Mouse (Mus musculus) cerebellum, adult 9-11 months (tissue): ENCODE measurements at regions not wholly inside any gene's neighbourhood (a gene's known extent, or its start where the extent isn't known, plus 50 kb on each side); places are given as distances from the start of the nearest gene placed in this dataset.

Experiments
- DNase-seq: peaks from one replicate; pipeline ENCODE4 v3.0.0; 2022

DNA sequence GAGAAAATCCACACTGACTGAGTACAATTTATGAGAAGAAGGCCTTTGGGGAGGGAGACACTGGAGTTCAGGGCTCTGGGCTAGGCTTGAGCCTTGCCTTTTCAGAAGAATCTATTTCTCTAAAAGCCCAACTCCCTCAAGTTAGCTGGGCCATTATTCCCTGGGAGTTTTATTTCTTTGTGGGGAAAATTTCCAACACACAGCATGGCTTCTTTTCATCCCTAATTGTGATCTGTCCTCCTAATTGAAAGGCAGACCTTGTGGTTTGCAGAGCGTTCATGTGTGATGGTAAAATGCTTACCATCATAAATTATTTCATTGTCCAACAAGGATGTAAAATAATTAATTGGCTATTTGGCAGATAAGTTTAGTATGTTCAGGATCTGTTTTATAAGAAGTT, 204.1 kb downstream of the Tgfb2 start:
- DNase-seq: no peak

DNA sequence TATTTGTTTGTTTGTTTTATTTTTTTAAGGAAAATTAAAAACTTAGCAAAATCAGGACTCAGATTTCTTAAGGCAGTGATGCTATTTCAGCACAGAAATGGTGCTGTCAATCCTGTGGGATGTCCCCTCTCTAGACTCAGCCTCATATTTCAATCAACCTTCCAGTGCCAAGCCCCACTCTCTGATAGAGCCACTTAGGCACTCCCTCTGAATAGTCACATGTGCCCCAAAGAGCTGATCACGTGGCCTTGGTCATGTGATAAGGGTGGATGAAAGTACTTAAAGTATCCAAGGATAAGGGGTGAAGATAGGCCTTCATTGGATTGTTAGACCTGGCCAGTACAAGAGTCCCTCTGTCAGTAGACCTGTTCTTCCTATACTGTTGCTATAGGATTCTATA, 207.9 kb downstream of the Tgfb2 start:
- no peak for DNase-seq

DNA sequence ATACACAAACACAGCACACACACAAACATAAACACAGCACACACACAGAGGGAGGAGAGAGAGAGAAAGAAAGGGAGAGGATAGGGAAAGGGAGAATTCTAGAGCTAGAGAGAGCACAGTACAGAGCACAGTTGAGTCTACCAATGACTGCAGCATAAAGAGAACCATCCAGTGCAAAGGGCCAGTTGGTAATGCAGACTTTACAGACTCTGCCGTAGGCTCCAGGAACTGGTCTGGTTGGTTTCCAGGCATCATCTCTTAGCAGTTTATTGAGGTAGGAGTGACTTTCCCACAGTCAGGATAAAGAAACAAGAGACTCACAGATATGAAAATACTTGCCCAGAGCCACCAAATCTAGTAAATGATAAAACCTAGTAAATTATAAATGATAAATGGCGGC, 208.5 kb downstream of the Tgfb2 start:
- DNase-seq: no peak

DNA sequence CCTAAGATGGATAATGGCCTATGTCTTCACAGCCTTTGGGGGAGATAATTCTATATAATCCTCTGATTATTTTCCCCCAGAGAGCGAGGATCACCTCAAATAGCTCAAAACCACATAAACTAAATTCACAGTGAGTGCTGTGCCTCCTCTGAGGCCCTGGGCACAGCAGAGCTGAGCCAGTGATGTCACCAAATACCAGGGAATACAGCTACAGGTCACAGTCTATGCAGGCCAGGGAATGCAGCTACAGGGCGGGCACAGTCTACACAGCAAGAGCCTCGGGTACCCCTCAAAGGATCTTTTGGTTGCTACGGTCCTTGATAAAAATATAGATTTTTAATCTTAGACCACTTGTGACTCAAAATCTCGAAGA, 211.4 kb downstream of the Tgfb2 start:
- DNase-seq: no peak

DNA sequence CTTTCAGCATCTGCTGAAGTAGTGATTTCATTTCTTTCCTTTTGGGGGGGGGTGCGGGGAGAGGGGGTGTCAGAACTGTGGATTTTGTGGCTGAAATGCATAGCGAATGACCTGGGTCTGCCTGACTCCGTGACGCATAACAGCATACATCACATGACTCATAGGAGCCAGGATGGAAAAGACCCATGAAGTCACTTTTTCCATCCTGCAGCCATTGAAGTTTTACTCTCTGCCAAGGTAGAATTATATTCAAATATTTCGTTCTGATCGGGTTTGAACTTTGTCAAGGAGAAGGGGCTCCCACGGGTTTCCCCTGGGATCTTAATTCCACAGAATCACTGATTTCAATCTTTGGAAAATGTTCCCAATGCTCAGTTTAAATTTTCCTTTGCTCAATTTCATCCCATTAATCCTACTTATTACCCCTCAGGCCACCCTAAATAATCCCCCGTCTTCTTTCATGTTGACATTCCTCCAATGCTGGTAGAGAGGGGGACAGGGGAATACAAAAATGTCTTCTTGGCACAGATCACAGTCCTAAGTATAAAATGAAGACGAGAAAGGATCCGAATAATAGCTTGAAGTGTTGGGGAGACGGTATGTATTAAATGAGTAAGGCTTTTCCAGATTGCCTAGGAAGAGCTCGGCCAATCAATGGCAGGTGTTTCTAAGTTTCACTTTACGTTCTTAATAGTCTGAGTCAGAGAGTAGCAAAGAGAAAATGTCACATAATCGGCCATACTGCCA, 212.0 kb downstream of the Tgfb2 start:
- no peak for DNase-seq

DNA sequence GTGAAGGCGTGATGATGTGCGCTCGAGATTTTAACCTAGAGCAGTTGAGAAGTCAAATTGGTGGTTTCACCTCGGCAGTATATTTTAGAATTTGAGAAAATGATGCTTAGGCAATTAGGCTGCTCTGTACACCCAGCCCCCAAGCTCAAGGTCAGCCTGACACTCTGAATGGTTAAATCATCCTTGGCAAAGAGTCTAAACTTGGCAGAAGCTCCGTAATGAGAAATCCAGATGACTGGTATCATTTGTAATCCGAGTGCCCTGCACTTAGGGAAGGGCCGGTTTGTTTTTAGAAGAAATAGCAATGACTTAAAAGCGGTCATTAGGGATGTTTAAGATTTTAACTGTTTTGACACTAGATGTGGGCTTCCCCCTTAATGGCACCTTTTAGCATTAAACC, 223.6 kb downstream of the Tgfb2 start:
- no peak for DNase-seq

DNA sequence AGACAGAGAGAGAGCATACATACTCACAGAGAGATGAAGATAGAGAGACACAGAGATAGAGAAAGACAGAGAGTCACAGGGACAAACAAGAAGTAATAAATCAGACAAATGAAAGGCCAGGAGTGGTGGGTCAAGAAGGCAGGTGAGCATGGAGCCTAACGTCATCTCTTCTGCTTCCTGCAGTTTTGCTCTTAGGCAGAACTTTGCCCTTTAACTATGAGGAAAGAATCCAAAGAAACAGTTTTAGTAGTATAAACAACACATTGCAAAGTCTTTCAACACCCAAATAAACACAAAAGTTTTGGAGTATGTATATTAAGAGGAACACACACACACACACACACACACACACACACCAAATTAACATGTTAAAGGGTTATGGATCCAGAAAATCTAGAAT, 225.8 kb downstream of the Tgfb2 start:
- no peak for DNase-seq

DNA sequence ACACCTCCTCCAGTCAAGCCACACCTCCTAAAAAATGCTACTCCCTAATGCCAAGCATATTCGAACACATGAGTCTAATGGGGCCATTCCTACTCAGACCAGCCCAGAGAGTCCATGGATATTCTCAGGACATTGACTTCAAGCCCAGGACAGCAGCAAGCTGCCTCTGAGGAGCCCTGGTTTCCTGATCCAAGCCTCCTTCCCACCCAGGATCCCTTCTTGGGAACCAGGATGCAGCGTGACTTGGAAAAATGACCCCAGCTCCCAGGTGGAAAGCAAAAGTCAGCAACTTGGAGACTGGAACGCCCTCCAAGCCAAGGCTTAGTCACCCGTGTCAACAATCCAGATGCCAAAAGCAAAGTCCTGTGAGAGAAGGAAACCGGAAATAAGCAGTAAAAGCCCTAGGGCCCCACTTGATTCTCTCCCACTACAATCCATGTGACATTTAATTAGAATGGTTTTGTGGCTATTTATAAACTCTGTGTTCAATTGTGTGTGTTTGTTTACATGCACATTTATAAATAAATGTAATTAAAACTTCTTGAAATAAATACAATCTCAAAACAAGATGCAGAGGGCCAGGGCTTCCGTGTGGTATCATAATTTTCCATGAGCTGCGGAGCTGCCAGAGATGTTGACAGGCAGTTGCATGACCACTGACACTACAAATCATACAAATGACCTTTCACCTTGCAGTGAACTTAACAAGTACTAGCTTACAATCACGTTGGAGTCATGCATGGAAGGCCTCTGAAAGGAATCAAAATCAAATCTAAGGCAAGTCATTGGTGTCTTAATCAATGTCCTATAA, 227.2 kb downstream of the Tgfb2 start:
- DNase-seq: no peak

DNA sequence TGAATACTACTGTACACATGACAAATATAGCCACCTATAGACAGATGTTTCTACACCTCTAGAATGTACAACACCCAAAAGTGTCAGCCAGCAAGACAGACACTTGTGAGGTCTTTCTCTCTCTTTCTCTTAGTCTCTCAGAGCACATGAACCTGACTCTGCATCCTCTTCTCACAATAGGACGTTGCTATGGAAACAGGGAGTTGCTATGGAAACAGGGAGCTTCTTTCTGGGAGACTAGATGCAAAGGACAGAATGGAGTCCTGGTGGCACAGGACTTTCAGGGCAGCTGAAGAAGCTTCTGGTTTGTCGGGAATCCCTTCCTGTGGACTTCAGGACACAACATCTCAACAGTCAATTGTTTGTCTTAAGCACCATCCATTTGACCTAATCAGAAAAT, 230.9 kb downstream of the Tgfb2 start:
- DNase-seq: no peak

DNA sequence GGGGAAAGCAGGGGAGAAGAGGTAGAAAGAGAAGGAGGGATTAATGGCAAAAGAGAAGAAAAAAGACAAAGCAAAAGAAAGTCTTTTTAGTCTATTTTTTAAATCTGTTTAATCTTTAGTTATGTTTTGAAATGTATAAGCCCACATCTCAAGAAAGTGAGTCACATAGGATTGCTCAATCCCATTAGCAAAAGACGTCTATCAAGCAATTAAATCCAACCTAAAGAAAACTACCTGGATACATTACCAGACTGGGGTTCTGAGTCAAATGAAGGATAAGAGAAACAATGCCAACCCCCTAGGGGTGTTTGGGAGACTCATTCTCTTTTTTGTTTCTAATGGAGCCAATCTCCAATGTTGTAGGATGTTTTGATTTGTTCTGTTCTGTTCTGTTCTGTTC, 231.4 kb downstream of the Tgfb2 start:
- DNase-seq: no peak

DNA sequence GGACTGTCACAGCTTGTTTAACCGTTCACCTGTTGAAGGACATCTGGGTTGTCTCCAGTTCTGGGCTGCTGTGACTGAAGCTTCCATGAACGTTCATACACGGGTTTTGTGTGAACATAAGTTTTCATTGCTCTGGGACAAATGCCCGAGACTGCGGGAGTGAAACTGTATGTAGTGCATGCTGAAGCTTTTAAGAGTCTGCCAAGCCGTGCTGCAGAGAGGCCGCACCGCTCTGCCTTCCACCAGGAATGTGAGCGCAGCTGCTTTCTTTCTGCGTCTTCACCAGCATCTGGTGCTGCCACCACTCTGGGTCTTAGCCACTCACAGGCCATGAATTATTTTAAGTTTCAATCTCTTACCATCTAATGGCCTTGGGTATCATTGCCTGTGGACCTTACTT, 232.8 kb downstream of the Tgfb2 start:
- DNase-seq: no peak

DNA sequence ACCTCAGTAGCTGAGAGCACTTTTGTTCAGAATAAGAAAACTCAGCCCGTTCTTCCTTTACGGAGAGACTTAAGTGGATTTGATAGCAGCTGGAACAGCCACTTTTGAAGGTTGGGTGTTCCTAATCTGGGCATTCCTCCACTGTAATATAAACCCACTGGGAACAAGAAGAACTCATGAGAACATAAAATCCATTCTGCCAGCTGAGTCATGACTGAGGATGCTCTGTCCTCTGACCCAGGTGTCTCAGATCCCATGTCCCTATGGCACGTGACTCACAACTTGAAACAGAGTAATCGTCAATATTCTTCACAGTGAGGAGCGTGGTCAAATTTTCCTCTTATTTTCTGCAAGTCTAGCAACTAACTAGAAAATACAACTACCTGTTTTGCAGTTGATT, 240.3 kb downstream of the Tgfb2 start:
- DNase-seq: no peak

DNA sequence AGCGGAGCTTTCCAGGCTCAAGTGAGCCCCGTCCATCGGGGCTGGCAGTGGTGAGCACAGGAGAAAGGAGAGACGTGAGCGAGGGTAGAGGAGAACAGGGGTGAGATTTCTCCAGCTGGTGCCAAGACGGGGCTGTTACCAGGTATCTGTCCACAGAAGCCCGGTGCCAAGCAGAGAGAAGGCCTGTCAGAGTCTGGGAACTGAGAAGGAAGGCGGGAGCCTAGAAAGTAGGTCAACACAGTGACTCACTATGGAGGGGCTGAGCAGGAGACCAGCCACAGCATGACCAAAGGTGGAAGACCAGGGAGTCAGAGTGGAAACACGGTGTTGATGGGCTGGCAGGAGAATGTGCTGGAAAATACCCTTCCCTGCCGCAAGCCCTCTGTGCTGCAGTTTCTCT, 245.0 kb downstream of the Tgfb2 start:
- no peak for DNase-seq

DNA sequence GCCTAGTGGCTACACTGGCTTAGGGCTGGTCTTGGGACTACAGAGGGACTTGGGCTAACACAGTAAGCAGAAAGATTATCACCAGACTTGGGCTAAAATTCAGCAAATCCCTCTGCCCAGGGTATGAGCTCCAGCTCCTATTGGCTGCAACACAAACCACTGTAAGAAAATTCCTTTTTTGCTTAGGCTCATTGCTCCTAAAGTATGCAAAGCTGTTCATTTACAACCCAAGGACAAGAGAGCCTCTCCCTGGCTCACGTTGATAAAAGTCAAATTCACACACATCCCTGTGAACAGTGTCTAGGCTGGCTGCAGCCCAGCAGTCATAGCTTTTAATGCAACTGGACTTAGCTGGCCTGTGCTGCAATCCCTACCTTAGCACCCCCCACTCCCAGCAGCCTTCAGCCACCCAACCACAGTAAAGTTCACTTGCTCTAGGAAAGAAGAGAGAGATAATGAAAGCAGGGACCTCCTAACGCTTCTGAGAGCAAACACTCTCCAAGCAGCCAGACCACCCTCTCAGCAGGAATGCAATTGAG, 247.6 kb downstream of the Tgfb2 start:
- DNase-seq: no peak

DNA sequence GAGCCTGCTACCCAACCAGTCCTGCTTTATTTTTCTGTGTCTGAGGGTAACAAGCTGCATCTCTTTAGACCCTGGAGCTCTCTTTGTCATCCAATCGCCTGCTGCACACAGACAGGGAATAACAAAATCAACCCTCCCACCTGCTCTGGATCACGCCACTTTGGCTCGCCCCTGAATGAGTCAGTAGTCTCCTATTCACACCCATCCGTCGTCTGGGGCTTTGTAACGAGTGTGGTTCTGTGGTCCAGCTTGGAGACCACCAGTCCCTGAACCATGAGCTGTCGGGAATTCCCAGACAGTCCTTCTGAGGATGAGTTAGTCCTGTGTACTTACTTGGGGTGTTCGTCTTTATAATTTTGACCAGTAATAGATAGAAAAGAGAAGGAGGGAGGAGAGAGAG, 248.7 kb downstream of the Tgfb2 start:
- no peak for DNase-seq

DNA sequence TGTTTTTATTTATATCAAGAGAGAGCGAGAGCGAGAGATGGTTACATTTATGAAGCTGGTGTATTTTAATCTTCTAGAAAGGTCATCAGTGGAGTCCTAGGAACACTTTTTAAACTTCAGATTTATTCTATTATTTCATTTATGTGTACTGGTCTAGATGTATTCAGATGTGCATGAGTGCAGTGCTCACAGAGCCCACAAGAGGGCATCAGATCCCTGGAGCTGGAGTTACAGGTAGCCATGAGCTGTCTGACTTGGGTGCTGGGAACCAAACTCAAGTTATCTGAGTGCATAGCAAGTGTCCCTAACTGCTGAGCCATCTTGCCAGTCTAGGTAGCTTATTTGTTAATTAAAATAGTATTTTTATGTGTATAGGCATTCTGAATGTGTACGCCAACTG, 249.7 kb downstream of the Tgfb2 start:
- DNase-seq: no peak

DNA sequence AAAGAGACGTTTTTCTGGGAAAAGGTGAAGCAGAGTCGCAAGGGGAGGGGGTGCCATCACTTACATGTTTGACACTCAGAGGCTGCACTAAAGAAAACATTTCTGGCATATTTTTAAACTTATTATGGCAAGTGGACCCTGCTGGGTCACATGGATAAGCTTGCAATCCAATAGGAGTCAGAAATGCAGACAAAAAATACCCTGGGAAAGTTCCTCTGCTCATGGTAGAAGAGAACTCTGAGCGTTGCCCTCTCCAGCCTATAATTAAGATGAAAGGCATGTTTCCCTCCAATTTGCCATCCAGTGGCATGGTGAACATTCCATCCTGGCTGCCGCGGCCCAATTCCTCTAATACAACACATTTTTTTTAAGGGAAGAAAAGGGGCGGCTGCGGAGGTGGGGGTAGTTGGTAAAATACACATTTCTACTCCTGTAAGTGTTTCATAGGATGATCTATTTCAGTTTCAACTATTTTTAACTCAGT, 250.6 kb downstream of the Tgfb2 start:
- DNase-seq: no peak

DNA sequence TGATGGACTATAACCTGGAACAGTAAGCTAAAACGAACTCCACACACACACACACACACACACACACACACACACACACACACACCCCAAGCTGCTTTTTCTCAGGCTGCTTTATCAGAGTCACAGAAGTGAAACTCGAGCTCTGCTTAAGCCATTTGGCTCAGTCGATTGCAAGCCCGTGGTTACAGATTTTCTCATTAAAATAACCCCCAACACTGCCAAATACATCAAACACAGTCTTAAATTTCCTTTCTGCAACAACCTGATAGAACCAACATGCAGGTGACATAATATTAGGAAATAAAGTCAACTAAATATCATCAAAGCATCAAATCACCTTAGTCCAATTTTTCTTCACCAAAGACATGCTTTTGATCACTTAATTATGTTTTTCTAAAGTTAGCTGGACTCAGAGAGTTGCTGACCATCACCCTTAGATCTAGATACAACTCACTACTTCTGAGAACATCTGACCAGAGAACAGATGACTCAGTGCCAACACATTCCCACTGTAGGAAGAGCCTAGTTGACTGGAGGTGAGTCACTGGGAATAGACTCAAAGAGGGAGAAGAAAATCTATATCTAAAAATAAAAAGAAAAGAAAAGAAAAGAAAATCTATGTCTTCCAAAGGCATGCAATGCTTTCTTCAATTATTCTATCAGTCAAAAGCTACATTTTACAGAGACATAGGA, 251.2 kb downstream of the Tgfb2 start:
- no peak for DNase-seq

DNA sequence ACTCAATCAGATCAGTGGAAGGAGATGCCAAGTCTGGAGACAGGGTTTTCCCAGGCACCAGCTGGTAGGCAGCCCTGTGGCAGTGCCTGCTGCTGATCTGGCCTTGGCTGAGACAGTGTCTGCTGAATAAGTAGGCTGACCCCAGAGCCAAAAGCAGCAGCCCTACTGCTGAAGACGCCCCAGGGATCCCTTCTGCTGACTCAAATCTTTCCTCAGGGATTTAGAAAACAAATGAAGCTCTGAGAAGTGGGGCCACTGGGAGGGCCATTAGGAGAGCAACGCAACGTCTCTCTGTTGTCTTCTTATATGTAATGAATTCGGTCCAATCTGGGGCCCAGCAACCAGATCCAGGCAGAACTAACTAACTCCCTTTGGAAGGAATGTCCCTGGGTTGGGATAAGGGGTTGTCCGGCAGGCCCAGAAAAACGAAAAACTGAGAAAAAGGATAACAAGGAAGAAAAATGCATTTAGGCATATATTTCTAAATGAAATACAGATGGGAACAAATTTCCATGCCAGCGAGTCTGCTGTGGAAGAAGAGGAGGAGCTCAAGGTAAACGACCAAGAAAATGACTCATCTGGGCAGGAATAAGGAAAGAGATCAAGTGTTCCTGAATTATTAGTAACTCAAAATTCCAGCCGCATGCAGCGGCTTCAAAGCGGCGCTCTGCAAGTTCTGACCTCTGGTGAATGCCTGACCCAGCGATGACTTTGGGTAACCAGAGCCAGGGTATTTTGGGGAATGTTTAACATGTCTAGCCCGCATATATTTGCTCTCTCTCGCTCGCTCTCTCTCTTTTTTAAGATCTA, 256.7 kb downstream of the Tgfb2 start:
- peak; percentile 37 for DNase-seq

DNA sequence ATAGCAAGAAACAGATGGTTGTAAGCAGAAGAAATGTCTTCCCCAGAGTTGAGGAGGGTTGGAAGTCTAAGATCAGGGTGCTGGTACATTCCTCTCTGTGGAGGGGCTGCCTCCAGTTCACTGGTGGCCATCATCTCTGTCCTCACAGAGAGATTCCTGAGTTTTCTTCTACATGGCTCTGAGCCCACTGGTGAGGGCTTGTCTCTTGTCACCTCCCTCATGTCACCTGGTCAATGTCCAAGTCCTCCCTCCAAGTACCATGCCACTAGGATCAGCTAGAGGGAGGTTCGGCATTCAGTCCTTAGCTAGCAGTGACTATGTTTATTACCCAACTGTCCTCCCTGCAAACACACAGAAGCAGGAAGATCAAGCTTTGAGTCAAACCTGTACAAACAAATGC, 258.3 kb downstream of the Tgfb2 start:
- DNase-seq: no peak

DNA sequence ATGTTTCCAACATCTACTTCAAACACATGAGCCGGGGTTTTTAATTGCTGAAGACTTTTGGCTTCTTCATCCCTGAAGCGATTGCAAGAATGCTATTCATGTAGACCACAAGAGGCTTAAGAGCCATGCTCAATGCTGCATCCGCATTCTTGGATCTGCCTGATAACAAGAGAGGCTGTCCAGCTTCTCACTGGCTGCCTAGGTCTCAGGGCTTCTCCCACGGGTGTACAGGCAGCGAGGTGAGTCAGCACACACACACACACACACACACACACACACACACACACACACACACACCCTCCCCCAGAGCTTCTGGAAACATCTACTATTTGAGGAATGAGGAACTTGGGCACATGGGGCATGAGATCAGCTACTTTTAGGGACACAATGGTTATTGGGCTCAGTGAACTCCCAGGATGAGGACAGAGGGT, 261.1 kb downstream of the Tgfb2 start:
- no peak for DNase-seq

DNA sequence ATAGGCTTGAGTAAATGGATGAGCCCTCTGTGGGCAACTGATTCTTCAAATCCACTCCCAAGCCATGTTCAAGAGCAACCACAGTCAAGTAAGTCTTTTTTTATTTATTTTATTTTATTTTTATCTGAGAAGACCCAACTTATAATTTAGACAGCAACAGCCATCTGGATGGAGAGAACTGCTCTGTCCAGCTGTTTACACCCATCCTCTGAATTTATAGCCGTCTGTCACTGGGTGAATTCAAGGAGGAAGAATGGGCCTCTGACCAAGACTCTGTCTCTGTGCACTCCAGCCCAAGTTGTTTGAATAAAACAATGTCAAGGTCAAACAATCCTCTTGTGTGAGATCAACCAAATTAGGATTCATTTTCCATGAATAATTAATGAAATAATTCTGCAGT, 263.6 kb downstream of the Tgfb2 start:
- DNase-seq: no peak
